Mouse (Mus musculus): ENCODE measurements around the gene Gm3636. TPM values are rescaled to one million over a fixed set of nuclear protein-coding genes. Genes with fewer than 3 reads are reported as not detected.
"Not testable (repeated sequence)": the region's sequence is repeated elsewhere in the genome, so short reads cannot be mapped to it uniquely, and the experiment has no call there.

Gm3636 gene
- polyA plus RNA-seq (2015; fragmentation: Nextera tagmentation; extraction: Ambion mirVana), result 0.08 TPM in 1 of 2 replicates, not detected in the other

DNA sequence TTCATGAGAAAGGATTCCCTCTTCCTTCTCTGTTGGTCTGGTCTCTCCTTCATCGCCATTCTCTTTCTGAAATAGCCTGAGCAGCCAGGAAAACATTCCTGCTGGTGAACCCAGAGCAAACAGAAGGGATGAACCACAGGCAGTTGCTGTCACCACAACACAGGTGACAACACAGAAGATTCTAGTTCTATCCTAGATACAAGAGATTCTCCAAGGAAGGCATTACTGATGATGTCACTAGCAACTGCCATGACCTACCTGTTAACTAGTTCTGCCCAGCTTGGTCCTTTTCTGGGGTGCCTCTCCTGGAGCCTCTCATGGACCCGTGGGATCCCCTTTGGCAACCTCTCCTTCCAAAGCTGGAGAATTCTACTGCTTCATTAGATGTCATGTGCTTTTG lies at the start of gene Gm3636:
TSS of gene Gm3636 (minus strand) at position 101 of the 400 bp plus-strand sequence.
- not testable (repeated sequence) for H3K9ac ChIP-seq (replicated peaks); H3K4me3 ChIP-seq (ENCODE audit: low read depth, low read length); H3K27me3 ChIP-seq (ENCODE audit: insufficient read depth, low read length); H3K9me3 ChIP-seq (ENCODE audit: low read length); H3K27ac ChIP-seq (ENCODE audit: low read depth); ATAC-seq; H3K4me2 ChIP-seq (ENCODE audit: low read depth, low read length); DNase-seq; H3K36me3 ChIP-seq (replicated peaks; ENCODE audit: insufficient read depth, low read length); H3K4me1 ChIP-seq (ENCODE audit: insufficient read depth)
- WGBS (ENCODE audit: insufficient replicate concordance), result no CpG with 5 or more reads among the region's 2 CpGs

DNA sequence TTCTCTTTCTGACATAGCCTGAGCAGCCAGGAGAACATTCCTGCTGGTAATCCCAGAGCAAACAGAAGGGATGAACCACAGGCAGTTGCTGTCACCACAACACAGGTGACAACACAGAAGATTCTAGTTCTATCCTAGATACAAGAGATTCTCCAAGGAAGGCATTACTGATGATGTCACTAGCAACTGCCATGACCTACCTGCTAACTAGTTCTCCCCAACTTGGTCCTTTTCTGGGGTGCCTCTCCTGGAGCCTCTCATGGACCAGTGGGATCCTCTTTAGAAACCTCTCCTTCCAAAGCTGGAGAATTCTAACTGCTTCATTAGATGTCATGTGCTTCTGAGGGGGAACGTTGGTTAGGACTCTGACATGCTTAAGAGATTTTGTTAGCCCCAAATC lies 32.2 kb upstream of the Gm3636 start, which contains the start of gene Gm8362:
TSS of gene Gm8362 (minus strand) at position 101 of the 400 bp plus-strand sequence.
- DNase-seq; H3K27me3 ChIP-seq (ENCODE audit: insufficient read depth, low read length); H3K9ac ChIP-seq (replicated peaks); H3K9me3 ChIP-seq (ENCODE audit: low read length); H3K4me2 ChIP-seq (ENCODE audit: low read depth, low read length); H3K4me1 ChIP-seq (ENCODE audit: insufficient read depth); H3K27ac ChIP-seq (ENCODE audit: low read depth); ATAC-seq; H3K36me3 ChIP-seq (replicated peaks; ENCODE audit: insufficient read depth, low read length); H3K4me3 ChIP-seq (ENCODE audit: low read depth, low read length): not testable (repeated sequence)
- WGBS (ENCODE audit: insufficient replicate concordance), result no CpG with 5 or more reads among the region's 1 CpGs

DNA sequence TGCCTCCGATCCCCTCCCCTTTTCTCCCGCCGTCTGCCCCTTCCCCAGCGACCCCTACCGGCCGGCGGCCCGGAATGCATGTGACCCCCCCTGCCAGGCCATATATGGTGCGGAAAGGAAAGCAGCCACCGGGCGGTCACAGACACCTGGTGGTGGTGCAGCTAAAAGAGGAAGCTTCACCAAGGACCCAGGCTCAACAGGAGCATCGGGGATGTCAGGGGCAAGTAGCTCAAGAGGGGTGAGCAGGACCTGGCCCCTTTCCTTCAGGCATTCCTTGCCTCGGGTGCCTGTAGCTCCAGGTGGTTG lies 15.1 kb upstream of the Gm3636 start:
- not testable (repeated sequence) for ATAC-seq; H3K4me1 ChIP-seq (ENCODE audit: insufficient read depth); H3K4me3 ChIP-seq (ENCODE audit: low read depth, low read length); H3K4me2 ChIP-seq (ENCODE audit: low read depth, low read length); H3K27ac ChIP-seq (ENCODE audit: low read depth); H3K9me3 ChIP-seq (ENCODE audit: low read length); H3K9ac ChIP-seq (replicated peaks); H3K27me3 ChIP-seq (ENCODE audit: insufficient read depth, low read length); H3K36me3 ChIP-seq (replicated peaks; ENCODE audit: insufficient read depth, low read length); DNase-seq
- TF ChIP-seq CTCF (IDR thresholded peaks at IDR 0.05; ENCODE audit: low read depth), result peak; percentile 7; the same call in 1 of the 2 replicates
- 4% methylated on average over 4 of the region's 13 CpGs for WGBS (ENCODE audit: insufficient replicate concordance)

DNA sequence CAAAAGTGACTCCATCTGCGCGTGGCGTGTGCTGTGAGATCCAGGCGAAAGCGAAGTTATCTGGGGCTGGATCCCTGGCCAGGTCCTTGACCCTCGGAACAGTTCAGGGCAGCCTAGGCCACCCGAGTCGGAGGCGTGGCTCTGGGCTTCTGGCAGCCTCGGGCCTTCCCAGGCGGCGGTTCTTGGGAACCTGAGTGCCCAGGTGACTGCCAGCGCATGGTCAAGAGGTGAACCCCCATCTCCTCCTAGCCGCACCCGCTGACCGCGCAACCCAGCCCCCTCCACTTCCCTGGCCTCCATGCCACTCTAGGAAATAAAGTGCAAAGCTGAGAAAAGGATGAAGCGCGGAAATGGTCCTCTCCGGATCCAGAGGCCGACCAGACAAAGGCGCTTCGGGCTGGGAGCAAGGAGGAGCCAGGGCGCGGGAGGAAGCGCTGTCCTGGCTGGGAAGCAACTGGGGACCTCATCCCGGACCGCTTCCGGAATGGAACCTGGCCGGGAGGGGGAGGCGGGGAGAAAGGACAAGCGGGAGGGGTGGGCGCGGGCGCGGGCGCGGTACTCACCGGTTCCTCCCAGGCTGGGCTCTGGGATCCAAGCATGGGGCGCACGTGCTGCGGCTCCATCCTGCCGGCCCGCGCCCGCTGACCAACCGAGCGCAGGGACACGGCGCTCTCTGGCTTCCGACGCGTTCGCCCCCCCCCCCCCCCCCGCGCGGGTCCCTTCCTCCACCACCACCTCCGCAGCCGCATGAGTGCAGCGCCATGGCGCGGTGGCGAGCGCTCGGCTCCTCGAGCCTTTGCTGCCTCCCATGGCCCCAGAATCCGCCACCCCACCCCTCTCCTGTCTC lies 14.5 kb upstream of the Gm3636 start:
- H3K4me3 ChIP-seq (ENCODE audit: low read depth, low read length); H3K36me3 ChIP-seq (replicated peaks; ENCODE audit: insufficient read depth, low read length); H3K9me3 ChIP-seq (ENCODE audit: low read length); DNase-seq; H3K27ac ChIP-seq (ENCODE audit: low read depth); ATAC-seq; H3K9ac ChIP-seq (replicated peaks); H3K27me3 ChIP-seq (ENCODE audit: insufficient read depth, low read length); H3K4me1 ChIP-seq (ENCODE audit: insufficient read depth): not testable (repeated sequence)
- peak overlapping the region; percentile 26; the same call in 1 of the 2 replicates for H3K4me2 ChIP-seq (ENCODE audit: low read depth, low read length)
- 3% methylated on average over 11 of the region's 67 CpGs for WGBS (ENCODE audit: insufficient replicate concordance)

DNA sequence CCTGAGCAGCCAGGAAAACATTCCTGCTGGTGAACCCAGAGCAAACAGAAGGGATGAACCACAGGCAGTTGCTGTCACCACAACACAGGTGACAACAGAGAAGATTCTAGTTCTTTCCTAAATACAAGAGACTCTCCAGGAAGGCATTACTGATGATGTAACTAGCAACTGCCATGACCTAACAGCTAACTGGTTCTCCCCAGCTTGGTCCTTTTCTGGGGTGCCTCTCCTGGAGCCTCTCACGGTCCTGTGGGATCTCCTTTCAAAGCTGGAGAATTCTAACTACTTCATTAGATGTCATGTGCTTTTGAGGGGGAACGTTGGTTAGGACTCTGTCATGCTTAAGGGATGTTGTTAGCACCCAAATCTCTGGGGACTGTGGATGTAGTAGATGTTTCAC lies 22.0 kb downstream of the Gm3636 start, which contains the start of gene Gm8050:
TSS of gene Gm8050 (minus strand) at position 101 of the 400 bp plus-strand sequence.
- 25% methylated on average over 1 of the region's 2 CpGs for WGBS (ENCODE audit: insufficient replicate concordance)

More for the DNA sequence above, 22.0 kb downstream of the Gm3636 start, which contains the start of gene Gm8050:
- not testable (repeated sequence) for DNase-seq; ATAC-seq; H3K36me3 ChIP-seq (replicated peaks; ENCODE audit: insufficient read depth, low read length); H3K27ac ChIP-seq (ENCODE audit: low read depth); H3K4me3 ChIP-seq (ENCODE audit: low read depth, low read length); H3K9me3 ChIP-seq (ENCODE audit: low read length); H3K4me1 ChIP-seq (ENCODE audit: insufficient read depth); H3K9ac ChIP-seq (replicated peaks); H3K27me3 ChIP-seq (ENCODE audit: insufficient read depth, low read length); H3K4me2 ChIP-seq (ENCODE audit: low read depth, low read length)

Other genes with a start within 250 kb of the Gm3636 start
- not detected in 2 replicates for gene Gm8356, start 205.0 kb downstream of the Gm3636 start, polyA plus RNA-seq (2015; fragmentation: Nextera tagmentation; extraction: Ambion mirVana)
- not detected in 2 replicates for gene Gm3629, start 151.7 kb downstream of the Gm3636 start, polyA plus RNA-seq (2015; fragmentation: Nextera tagmentation; extraction: Ambion mirVana)
- gene Gm3460, start 119.9 kb downstream of the Gm3636 start, polyA plus RNA-seq (2015; fragmentation: Nextera tagmentation; extraction: Ambion mirVana), result not detected in 2 replicates
- gene Gm10251, start 58.2 kb downstream of the Gm3636 start, polyA plus RNA-seq (2015; fragmentation: Nextera tagmentation; extraction: Ambion mirVana), result not detected in 2 replicates
- not detected in 2 replicates for gene Gm8050, start 22.1 kb downstream of the Gm3636 start, polyA plus RNA-seq (2015; fragmentation: Nextera tagmentation; extraction: Ambion mirVana)
- gene Gm8362, start 32.1 kb upstream of the Gm3636 start, polyA plus RNA-seq (2015; fragmentation: Nextera tagmentation; extraction: Ambion mirVana), result not detected in 2 replicates
- not detected in 2 replicates for gene Gm3642, start 98.0 kb upstream of the Gm3636 start, polyA plus RNA-seq (2015; fragmentation: Nextera tagmentation; extraction: Ambion mirVana)
- not detected in 2 replicates for gene Gm3667, start 147.6 kb upstream of the Gm3636 start, polyA plus RNA-seq (2015; fragmentation: Nextera tagmentation; extraction: Ambion mirVana)
- not detected in 2 replicates for gene Gm6356, start 231.5 kb upstream of the Gm3636 start, polyA plus RNA-seq (2015; fragmentation: Nextera tagmentation; extraction: Ambion mirVana)